Mouse (Mus musculus): ENCODE results near the gene Tbx19. TPM values are rescaled to one million over a fixed set of nuclear protein-coding genes. Genes with fewer than 3 reads are reported as not detected.
A peak's percentile ranks its signal among the peaks of the same experiment; 100 is the strongest.

The Tbx19 gene
- polyA plus RNA-seq, 1 experiment from 2014 or later = not detected

DNA sequence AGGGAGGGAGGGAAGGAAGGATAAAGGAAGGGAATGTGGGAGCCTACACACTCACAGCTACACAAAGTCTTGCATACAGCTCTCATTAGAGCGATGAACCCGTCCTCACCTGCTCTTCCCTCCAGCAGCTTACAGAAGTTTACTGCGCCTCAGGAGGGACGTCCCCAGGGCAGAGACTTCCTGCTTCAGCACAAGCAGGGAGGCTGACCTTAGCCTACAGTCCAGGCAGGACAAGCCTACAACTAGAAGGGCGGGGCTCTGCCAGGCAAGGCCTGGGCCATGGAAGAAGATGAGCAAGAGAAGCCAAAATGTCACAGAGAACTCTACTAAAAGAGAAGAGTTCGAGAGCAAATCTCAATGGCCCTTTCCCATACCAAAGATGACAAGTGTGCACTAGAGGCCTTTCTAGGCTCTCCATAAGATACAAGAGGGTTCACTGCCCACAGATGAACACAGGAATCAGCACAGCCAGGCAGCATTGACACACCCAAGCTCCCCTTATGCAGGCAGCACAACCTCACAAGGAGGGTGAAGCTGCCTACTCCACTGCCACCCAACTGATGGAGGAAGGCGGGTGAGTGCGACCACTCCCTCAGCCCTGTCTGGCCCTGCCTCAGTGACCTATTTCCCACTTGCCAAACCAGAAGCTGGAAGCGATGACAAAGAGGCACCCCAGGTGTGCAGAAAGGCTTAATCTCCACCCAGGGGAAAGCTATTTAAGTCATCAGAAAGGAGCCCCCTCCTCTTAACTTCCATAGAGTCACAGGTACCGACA lies 28.4 kb upstream of the Tbx19 start:
- no peak overlapping the region for H3K4me3 ChIP-seq (replicated peaks; ENCODE audit: low read length)
- ATAC-seq (ENCODE audit: insufficient read depth, low FRiP score) = no peak
- H3K9ac ChIP-seq (ENCODE audit: low read length) = no peak overlapping the region
- no peaks in the 10 kb centered on the region for H3K9me3 ChIP-seq (replicated peaks; ENCODE audit: control insufficient read depth, low read length)
- 0 out of 2 replicates have a peak, but pooled peaks cover 3% of the 10 kb centered on the region for H3K4me1 ChIP-seq (ENCODE audit: control insufficient read depth, insufficient read depth, low read length)
- H3K4me2 ChIP-seq (ENCODE audit: low read depth, low read length) = no peak overlapping the region
- WGBS = 71% methylated on average over 10 of the region's 10 CpGs
- no peaks in the 10 kb centered on the region for H3K27me3 ChIP-seq (ENCODE audit: control insufficient read depth, insufficient read depth, low read length)
- no peaks in the 10 kb centered on the region for H3K36me3 ChIP-seq (ENCODE audit: control insufficient read depth, insufficient read depth, low read length)
- no peak overlapping the region for H3K27ac ChIP-seq (ENCODE audit: low read length)

DNA sequence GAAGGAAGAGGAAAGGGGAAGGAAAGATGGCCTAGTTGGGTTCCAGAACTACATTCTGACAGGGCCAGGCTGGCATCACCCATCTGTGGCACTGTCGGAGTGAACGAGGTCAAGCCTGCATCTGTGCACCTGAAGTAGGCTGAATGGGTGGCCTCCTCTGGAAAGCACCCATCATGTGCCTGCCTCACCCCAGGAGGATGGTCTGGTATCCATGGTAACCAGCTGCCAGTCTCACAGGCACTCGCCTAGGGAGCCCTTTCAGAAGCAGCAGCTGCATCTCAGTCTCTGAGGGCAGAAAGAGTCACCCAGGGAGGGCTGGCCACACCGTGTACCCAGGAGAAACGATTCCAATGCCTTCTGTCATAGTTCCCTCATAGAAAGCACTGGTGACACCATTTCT lies 26.8 kb upstream of the Tbx19 start:
- no peak overlapping the region for H3K4me3 ChIP-seq (replicated peaks; ENCODE audit: low read length)
- 0 out of 2 replicates have a peak, but pooled peaks cover 3% of the 10 kb centered on the region for H3K36me3 ChIP-seq (ENCODE audit: control insufficient read depth, insufficient read depth, low read length)
- no peaks in the 10 kb centered on the region for H3K9me3 ChIP-seq (replicated peaks; ENCODE audit: control insufficient read depth, low read length)
- H3K4me2 ChIP-seq (ENCODE audit: low read depth, low read length) = no peak overlapping the region
- no peaks in the 10 kb centered on the region for H3K27me3 ChIP-seq (ENCODE audit: control insufficient read depth, insufficient read depth, low read length)
- H3K27ac ChIP-seq (ENCODE audit: low read length) = no peak overlapping the region
- H3K4me1 ChIP-seq (ENCODE audit: control insufficient read depth, insufficient read depth, low read length) = 0 out of 2 replicates have a peak, but pooled peaks cover 3% of the 10 kb centered on the region
- WGBS = 68% methylated on average over 5 of the region's 5 CpGs
- no peak overlapping the region for H3K9ac ChIP-seq (ENCODE audit: low read length)
- ATAC-seq (ENCODE audit: insufficient read depth, low FRiP score) = no peak

DNA sequence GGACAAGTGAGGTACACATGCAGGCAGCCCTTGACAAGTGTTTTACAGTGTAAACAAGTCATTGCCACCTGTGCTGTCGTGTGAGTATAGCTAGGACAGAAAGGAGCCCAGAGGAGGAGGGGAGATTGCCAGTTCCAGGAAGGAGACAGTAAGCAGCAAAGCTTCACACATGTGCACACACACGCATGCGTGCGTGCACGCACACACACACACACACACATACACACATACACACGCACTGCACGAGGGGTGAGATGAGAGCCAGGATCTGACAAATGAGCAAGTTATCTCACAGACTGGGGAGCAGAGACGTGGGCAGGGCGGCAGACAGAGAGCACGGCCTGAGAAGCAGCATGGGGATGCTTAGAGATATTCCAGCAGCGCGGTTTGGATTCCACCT lies 25.9 kb upstream of the Tbx19 start:
- no peak overlapping the region for H3K4me3 ChIP-seq (replicated peaks; ENCODE audit: low read length)
- H3K9ac ChIP-seq (ENCODE audit: low read length) = no peak overlapping the region
- 0 out of 2 replicates have a peak, but pooled peaks cover 8% of the 10 kb centered on the region for H3K36me3 ChIP-seq (ENCODE audit: control insufficient read depth, insufficient read depth, low read length)
- no peak for ATAC-seq (ENCODE audit: insufficient read depth, low FRiP score)
- WGBS = 83% methylated on average over 12 of the region's 12 CpGs
- H3K4me2 ChIP-seq (ENCODE audit: low read depth, low read length) = no peak overlapping the region
- no peaks in the 10 kb centered on the region for H3K27me3 ChIP-seq (ENCODE audit: control insufficient read depth, insufficient read depth, low read length)
- 0 out of 2 replicates have a peak, but pooled peaks cover 3% of the 10 kb centered on the region for H3K4me1 ChIP-seq (ENCODE audit: control insufficient read depth, insufficient read depth, low read length)
- no peaks in the 10 kb centered on the region for H3K9me3 ChIP-seq (replicated peaks; ENCODE audit: control insufficient read depth, low read length)
- no peak overlapping the region for H3K27ac ChIP-seq (ENCODE audit: low read length)

DNA sequence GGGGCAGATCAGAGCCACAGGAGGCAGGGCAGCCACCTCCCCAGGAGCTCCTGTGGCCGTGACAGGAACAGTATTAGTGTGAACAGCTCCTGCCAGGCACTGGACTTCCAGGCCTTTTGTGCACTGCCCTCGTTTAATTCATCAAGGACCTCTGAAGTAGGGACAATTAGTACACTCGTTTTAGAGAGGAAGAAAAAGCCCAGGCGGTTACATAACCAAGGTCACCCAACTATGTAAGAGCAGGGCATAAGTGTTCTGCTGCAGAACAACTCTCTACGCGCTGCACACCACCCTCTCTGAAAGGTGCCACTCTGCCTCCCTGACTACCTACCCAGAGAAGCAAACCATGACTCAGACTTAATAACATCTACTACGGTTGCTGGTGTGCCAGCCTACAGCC lies 24.5 kb upstream of the Tbx19 start:
- 0 out of 2 replicates have a peak, but pooled peaks cover 3% of the 10 kb centered on the region for H3K4me1 ChIP-seq (ENCODE audit: control insufficient read depth, insufficient read depth, low read length)
- no peak overlapping the region for H3K4me2 ChIP-seq (ENCODE audit: low read depth, low read length)
- H3K4me3 ChIP-seq (replicated peaks; ENCODE audit: low read length) = no peak overlapping the region
- no peak overlapping the region for H3K27ac ChIP-seq (ENCODE audit: low read length)
- no peaks in the 10 kb centered on the region for H3K27me3 ChIP-seq (ENCODE audit: control insufficient read depth, insufficient read depth, low read length)
- H3K9ac ChIP-seq (ENCODE audit: low read length) = no peak overlapping the region
- H3K9me3 ChIP-seq (replicated peaks; ENCODE audit: control insufficient read depth, low read length) = no peaks in the 10 kb centered on the region
- H3K36me3 ChIP-seq (ENCODE audit: control insufficient read depth, insufficient read depth, low read length) = 0 out of 2 replicates have a peak, but pooled peaks cover 8% of the 10 kb centered on the region
- 69% methylated on average over 7 of the region's 7 CpGs for WGBS
- ATAC-seq (ENCODE audit: insufficient read depth, low FRiP score) = no peak

DNA sequence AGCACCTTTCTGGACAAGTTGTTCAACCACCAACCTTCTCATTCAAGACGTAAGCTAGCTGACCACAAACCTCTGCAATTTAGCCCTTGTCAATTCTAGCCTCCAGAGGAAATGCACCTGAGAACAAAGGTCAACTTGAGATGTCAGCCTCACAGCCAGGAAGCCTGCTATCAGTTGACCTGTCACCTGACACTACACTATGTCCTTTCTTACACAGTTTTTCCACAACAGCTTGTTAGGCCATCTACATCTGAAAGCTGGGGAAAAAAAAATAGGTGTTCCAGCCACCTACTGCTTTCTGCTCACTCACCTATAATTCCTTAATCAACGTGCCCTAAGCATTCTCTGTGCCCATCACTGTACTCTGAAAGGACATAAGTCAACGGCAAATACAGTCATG lies 23.6 kb upstream of the Tbx19 start:
- H3K27me3 ChIP-seq (ENCODE audit: control insufficient read depth, insufficient read depth, low read length) = no peaks in the 10 kb centered on the region
- H3K4me1 ChIP-seq (ENCODE audit: control insufficient read depth, insufficient read depth, low read length) = 0 out of 2 replicates have a peak, but pooled peaks cover 2% of the 10 kb centered on the region
- H3K36me3 ChIP-seq (ENCODE audit: control insufficient read depth, insufficient read depth, low read length) = 0 out of 2 replicates have a peak, but pooled peaks cover 8% of the 10 kb centered on the region
- H3K9me3 ChIP-seq (replicated peaks; ENCODE audit: control insufficient read depth, low read length) = no peaks in the 10 kb centered on the region
- H3K9ac ChIP-seq (ENCODE audit: low read length) = no peak overlapping the region
- ATAC-seq (ENCODE audit: insufficient read depth, low FRiP score) = no peak
- H3K4me3 ChIP-seq (replicated peaks; ENCODE audit: low read length) = no peak overlapping the region
- 82% methylated on average over 3 of the region's 3 CpGs for WGBS
- H3K4me2 ChIP-seq (ENCODE audit: low read depth, low read length) = no peak overlapping the region
- H3K27ac ChIP-seq (ENCODE audit: low read length) = no peak overlapping the region

DNA sequence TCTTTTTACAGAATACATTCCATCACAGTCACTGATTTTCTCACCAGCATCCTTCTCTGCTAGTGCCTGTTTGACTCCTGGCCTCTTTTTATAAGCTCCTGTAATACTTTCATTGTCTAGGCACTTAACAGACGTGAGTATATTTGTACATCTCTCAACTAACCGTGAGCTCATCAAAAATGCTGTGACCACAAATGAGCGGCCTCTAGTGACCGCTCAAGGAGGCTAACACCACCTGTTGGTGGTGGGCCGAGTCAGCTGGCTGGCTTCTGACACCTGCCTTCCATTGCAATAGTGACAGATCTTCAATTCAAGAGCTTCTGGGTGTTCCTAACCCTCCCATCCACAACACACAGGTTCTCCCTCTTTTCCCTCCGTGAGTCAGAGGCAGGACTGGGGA lies 22.8 kb upstream of the Tbx19 start:
- H3K27me3 ChIP-seq (ENCODE audit: control insufficient read depth, insufficient read depth, low read length) = no peaks in the 10 kb centered on the region

DNA sequence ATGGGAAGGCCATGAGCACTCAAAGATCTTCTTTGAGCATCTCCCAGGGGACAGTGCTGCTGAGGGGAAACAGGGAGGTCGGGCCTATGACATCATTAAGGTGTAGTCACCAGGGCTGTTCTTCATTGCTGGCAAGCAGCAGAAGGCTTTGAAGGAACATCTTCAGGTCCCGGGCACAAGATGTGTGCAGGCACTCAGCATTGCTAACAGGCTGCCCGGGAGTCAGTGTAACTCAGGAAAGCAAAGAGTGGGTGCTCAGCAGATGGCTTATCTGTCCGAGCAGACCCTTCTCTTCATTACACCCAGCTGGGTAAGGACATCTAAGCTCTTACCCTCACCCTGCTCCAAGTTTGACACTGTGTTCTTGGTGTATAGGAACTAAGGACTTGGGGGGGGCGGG lies 18.7 kb upstream of the Tbx19 start:
- 91% methylated on average over 5 of the region's 5 CpGs for whole genome bisulfite sequencing
- ATAC-seq (ENCODE audit: insufficient read depth, low FRiP score) = no peak
- no peak overlapping the region for H3K4me3 ChIP-seq (replicated peaks; ENCODE audit: low read length)
- no peak overlapping the region for H3K9ac ChIP-seq (ENCODE audit: low read length)
- no peak overlapping the region for H3K4me2 ChIP-seq (ENCODE audit: low read depth, low read length)
- no peak overlapping the region for H3K27ac ChIP-seq (ENCODE audit: low read length)
- 0 out of 2 replicates have a peak, but pooled peaks cover 8% of the 10 kb centered on the region for H3K36me3 ChIP-seq (ENCODE audit: control insufficient read depth, insufficient read depth, low read length)
- no peaks in the 10 kb centered on the region for H3K9me3 ChIP-seq (replicated peaks; ENCODE audit: control insufficient read depth, low read length)
- no peaks in the 10 kb centered on the region for H3K4me1 ChIP-seq (ENCODE audit: control insufficient read depth, insufficient read depth, low read length)
- no peaks in the 10 kb centered on the region for H3K27me3 ChIP-seq (ENCODE audit: control insufficient read depth, insufficient read depth, low read length)

More for the DNA sequence above, 22.8 kb upstream of the Tbx19 start:
- ATAC-seq (ENCODE audit: insufficient read depth, low FRiP score) = no peak
- Histone ChIP-seq H3K9me3 (replicated peaks; ENCODE audit: control insufficient read depth, low read length) (no peaks in the 10 kb centered on the region), H3K4me2 (ENCODE audit: low read depth, low read length) (no peak overlapping the region), H3K36me3 (ENCODE audit: control insufficient read depth, insufficient read depth, low read length) (0 out of 2 replicates have a peak, but pooled peaks cover 8% of the 10 kb centered on the region), H3K4me3 (replicated peaks; ENCODE audit: low read length) (no peak overlapping the region), H3K9ac (ENCODE audit: low read length) (no peak overlapping the region), H3K4me1 (ENCODE audit: control insufficient read depth, insufficient read depth, low read length) (no peaks in the 10 kb centered on the region), H3K27ac (ENCODE audit: low read length) (no peak overlapping the region)
- WGBS = 69% methylated on average over 6 of the region's 6 CpGs

DNA sequence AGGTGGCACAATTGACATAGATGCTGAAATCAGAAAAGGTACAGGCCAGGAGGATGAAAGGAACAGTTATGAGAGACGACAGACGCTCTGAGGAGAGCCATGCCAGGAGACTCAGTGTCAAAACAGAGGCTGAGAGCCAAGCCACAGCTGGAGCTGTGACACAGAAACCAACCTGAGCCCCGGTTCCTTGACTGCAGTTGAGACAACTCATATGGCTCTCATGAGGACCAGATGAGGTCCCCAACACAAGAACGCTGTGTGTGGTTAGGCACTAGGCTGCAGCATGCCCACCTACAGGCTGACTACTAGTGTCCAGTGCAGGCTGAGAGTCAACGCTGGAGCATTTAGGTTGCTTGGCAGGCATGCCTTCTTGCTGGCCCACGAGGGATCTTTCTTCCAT lies 17.5 kb upstream of the Tbx19 start:
- no peak overlapping the region for H3K4me2 ChIP-seq (ENCODE audit: low read depth, low read length)
- H3K9me3 ChIP-seq (replicated peaks; ENCODE audit: control insufficient read depth, low read length) = no peaks in the 10 kb centered on the region
- ATAC-seq (ENCODE audit: insufficient read depth, low FRiP score) = 0 out of 2 replicates have a peak, but pooled peaks have one; percentile 13
- H3K4me3 ChIP-seq (replicated peaks; ENCODE audit: low read length) = no peak overlapping the region
- H3K9ac ChIP-seq (ENCODE audit: low read length) = no peak overlapping the region
- H3K27me3 ChIP-seq (ENCODE audit: control insufficient read depth, insufficient read depth, low read length) = no peaks in the 10 kb centered on the region
- 56% methylated on average over 6 of the region's 6 CpGs for WGBS
- no peaks in the 10 kb centered on the region for H3K4me1 ChIP-seq (ENCODE audit: control insufficient read depth, insufficient read depth, low read length)
- 0 out of 2 replicates have a peak, but pooled peaks cover 8% of the 10 kb centered on the region for H3K36me3 ChIP-seq (ENCODE audit: control insufficient read depth, insufficient read depth, low read length)
- H3K27ac ChIP-seq (ENCODE audit: low read length) = no peak overlapping the region

DNA sequence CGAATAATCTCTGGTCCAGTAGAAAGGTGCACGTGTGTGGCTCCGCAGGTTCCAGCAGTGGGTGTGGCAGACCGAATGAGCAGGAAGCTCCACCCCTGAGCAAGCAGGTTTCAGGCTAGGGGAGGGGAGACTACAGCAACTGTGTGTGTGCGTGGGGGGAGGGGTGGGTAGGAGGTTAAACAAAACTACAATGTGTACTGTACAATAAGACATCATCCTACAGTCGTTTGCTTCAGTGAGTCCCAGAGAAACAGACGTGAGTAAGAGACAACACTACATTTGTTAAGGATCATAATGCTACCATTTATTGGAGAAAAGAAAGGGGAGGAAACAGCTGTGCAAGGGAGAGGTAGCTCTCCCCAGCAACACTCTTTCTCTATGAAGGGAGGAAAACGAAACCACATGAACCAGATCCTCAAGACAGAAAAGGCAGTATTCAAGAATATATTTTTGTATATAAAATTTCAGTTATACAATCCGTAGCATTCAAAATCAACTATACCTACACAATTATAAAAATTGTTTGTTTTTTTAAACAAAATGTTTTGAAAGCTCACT lies 13.6 kb upstream of the Tbx19 start:
- Histone ChIP-seq H3K9me3 (replicated peaks; ENCODE audit: control insufficient read depth, low read length) (no peaks in the 10 kb centered on the region), H3K4me2 (ENCODE audit: low read depth, low read length) (no peak overlapping the region), H3K36me3 (ENCODE audit: control insufficient read depth, insufficient read depth, low read length) (no peaks in the 10 kb centered on the region), H3K4me3 (replicated peaks; ENCODE audit: low read length) (no peak overlapping the region), H3K9ac (ENCODE audit: low read length) (no peak overlapping the region), H3K27ac (ENCODE audit: low read length) (no peak overlapping the region; the same call in 1 of the 2 replicates), H3K4me1 (ENCODE audit: control insufficient read depth, insufficient read depth, low read length) (no peaks in the 10 kb centered on the region), H3K27me3 (ENCODE audit: control insufficient read depth, insufficient read depth, low read length) (no peaks in the 10 kb centered on the region)
- peak; percentile 29; the same call in 1 of the 2 replicates for ATAC-seq (ENCODE audit: insufficient read depth, low FRiP score)
- 59% methylated on average over 6 of the region's 9 CpGs for WGBS
